Mouse (Mus musculus): Measurements from ENCODE around the gene Wdr24. TPM values are rescaled to one million over a fixed set of nuclear protein-coding genes. Genes with fewer than 3 reads are reported as not detected.

Gene Wdr24
- polyA plus RNA-seq, 1 experiment, result not detected

DNA sequence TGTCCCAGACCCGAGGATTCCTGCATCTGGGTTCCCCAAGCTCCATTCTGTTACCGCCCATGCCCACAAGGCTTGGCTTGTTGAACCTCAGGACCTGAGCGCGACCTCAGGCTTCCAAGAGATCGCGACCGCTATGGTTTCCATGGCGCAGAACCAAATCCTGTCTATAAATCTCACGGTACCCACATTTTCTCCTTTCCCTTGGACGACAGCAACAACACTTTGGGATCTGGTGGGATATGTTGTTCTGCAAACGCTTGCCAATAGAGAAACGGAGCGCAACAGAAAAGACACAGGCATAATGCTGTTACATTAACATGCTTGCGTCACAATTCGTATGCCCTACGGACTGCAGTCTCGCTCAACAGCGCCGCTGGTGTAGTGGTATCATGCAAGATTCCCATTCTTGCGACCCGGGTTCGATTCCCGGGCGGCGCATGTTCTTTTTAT is 51.3 kb downstream of the Wdr24 start, which contains the start of gene Mettl26:
TSS of gene Mettl26 (plus strand) at position 354 of the 450 bp plus-strand sequence.
- H3K4me3 ChIP-seq (ENCODE audit: insufficient read depth, low read depth, low read length), result peak within 1 kb of the TSS; percentile 87
- peaks cover 28% of the 10 kb centered on the region for H3K4me1 ChIP-seq (ENCODE audit: control insufficient read depth, insufficient read depth, low read length)
- H3K27ac ChIP-seq (ENCODE audit: insufficient read depth, low read depth, low read length), result peak within 1 kb of the TSS; percentile 96
- WGBS, result under 1% methylated on average over 25 of the region's 25 CpGs
- no peak for TF ChIP-seq CTCF (IDR thresholded peaks at IDR 0.05; ENCODE audit: insufficient read depth, low read depth, low read length)
- TF ChIP-seq POLR2A (IDR thresholded peaks at IDR 0.05; ENCODE audit: insufficient read depth, low read depth, low read length), result no peak

DNA sequence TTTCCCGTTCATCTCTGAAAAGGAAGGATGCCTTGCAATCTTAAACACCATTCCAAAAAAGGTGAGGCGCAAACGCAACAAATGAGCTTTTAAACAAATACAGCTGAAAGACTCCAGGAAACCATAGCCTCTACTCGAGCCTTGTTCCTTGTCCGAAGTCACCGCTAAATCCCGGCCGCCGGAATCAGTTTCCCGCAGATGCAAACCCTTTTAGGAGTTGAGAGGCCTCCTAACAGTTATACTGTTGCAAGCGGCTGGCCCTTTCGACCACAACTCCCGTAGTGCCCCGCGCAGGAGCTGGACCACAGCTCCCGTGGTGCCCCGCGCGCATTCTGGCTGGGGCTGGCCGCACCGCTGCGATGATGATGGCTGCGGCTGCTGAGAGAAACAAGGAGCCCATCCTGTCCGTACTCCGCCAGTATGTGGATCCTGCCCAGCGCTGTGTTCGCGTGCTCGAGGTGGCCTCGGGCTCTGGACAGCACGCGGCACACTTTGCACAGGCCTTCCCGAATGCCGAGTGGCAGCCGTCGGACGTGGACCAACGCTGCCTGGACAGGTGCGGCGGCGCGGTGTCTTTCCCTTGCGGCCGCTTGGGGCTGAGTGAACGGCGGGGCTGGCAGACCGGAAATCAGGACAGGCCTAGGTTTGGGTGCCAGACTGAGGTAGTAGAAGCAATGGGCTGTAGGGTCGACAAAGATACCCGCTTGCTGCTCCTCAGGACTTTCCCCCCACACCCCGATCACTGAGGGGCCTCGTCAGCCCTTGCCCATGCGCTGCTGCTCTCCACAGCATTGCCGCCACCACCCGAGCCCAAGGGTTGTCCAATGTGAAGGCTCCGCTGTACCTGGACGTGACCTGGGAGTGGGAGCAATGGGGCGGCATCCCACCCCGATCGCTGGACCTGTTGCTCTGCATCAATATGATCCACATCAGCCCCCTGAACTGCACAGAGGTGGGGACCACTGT is 52.0 kb downstream of the Wdr24 start:
- H3K4me1 ChIP-seq (ENCODE audit: control insufficient read depth, insufficient read depth, low read length), result peaks cover 30% of the 10 kb centered on the region
- peak overlapping the region; percentile 87 for H3K4me3 ChIP-seq (ENCODE audit: insufficient read depth, low read depth, low read length)
- peak overlapping the region; percentile 96 for H3K27ac ChIP-seq (ENCODE audit: insufficient read depth, low read depth, low read length)
- under 1% methylated on average over 59 of the region's 59 CpGs for WGBS
- peak; percentile 84 for TF ChIP-seq POLR2A (IDR thresholded peaks at IDR 0.05; ENCODE audit: insufficient read depth, low read depth, low read length)
- peak; percentile 32; the same call in 1 of the 2 replicates for TF ChIP-seq CTCF (IDR thresholded peaks at IDR 0.05; ENCODE audit: insufficient read depth, low read depth, low read length)

DNA sequence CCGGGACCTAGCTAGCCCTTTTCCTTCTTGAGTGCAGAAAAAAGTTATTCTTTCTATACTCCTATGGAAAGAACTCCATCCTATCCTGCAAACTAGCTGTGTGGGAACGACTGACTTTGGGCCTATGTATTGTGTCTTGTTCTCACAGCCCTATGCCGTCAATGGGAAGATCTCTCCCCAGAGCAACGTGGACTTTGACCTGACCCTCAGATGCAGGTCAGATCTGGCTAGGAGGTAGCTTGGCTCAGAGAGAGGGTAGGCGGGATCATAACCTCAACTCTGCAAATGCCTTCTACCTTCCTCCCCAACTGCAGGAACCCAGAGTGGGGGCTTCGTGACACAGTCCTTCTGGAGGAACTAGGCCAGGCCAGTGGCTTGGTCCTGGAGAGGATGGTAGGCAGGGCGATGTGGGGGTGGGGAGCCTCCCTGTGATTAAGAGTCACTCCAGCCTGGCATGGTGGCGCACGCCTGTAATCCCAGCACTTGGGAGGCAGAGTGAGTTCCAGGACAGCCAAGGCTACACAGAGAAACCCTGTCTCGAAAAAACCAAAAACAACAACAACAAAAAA is 53.0 kb downstream of the Wdr24 start:
- H3K4me3 ChIP-seq (ENCODE audit: insufficient read depth, low read depth, low read length), result peak overlapping the region; percentile 87
- 67% methylated on average over 10 of the region's 10 CpGs for WGBS
- TF ChIP-seq CTCF (IDR thresholded peaks at IDR 0.05; ENCODE audit: insufficient read depth, low read depth, low read length), result no peak
- no peak for TF ChIP-seq POLR2A (IDR thresholded peaks at IDR 0.05; ENCODE audit: insufficient read depth, low read depth, low read length)

DNA sequence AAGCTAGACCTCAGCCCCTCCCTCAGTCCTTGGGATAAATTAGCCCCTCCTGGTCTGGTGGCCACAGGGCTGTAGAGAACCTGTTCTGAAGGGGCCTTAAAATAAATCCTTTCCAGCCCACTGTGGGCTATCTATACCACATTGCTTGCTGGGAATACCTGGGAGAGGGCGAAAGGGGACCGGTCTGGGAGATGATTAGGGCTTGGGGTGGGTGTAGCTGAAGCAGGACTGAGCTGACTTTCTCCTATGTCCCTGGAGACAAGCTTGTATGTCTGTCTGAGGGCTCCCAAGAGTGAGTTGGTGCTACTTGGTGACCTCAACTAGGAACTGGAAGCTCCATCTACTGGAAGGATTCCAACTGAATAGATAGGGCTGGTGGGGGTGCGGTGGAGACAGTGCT is 53.6 kb downstream of the Wdr24 start:
- no peak overlapping the region for H3K27ac ChIP-seq (ENCODE audit: insufficient read depth, low read depth, low read length)
- no peak overlapping the region for H3K4me3 ChIP-seq (ENCODE audit: insufficient read depth, low read depth, low read length)
- 90% methylated on average over 3 of the region's 3 CpGs for WGBS
- TF ChIP-seq CTCF (IDR thresholded peaks at IDR 0.05; ENCODE audit: insufficient read depth, low read depth, low read length) (no peak), POLR2A (IDR thresholded peaks at IDR 0.05; ENCODE audit: insufficient read depth, low read depth, low read length) (no peak)
- H3K4me1 ChIP-seq (ENCODE audit: control insufficient read depth, insufficient read depth, low read length), result peaks cover 30% of the 10 kb centered on the region

More for the DNA sequence above, 53.0 kb downstream of the Wdr24 start:
- Histone ChIP-seq H3K27ac (ENCODE audit: insufficient read depth, low read depth, low read length) (no peak overlapping the region), H3K4me1 (ENCODE audit: control insufficient read depth, insufficient read depth, low read length) (peaks cover 30% of the 10 kb centered on the region)

DNA sequence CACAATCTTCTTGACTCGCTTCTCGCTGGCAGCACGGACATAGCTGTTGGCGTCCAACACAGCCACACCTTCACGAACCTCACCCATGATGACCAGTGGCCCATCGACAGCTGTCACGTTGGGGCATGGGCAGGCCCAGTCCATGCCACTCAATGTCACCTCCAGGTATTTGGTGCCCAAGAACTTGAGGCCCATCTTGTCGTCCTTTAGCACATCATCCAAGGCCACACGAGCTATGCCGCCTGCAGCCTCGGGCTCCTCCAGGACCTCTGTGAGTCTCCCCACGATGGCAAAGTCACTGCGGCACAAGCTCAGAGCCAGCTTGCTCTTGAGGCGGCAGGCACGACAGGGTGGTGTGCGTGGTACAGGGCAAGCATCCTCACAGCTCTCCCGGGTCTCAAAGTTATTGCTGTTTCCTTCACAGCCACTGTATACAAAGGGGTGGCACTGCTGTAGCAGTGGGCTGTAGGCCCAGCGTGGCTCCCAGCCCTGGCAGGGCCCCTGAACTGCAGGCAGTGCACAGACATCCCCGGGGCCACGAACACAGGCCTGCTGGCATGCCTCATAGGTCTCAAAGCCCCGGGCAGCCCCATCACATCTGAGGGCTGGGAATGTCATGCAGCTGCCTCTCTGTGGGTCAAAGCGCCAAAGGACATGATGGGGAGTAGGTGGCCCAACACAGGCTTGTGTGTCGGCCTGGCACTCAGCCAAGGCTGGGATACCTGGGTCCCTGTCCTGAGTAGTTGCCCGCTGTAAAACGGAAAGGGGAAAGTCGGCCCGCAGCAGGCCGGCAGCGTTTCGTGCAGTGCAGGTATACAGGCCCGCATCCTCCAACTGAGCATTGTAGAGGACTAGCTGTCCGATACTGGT is 54.5 kb downstream of the Wdr24 start:
- TF ChIP-seq CTCF (IDR thresholded peaks at IDR 0.05; ENCODE audit: insufficient read depth, low read depth, low read length), result no peak
- no peak for TF ChIP-seq POLR2A (IDR thresholded peaks at IDR 0.05; ENCODE audit: insufficient read depth, low read depth, low read length)
- no peak overlapping the region for H3K27ac ChIP-seq (ENCODE audit: insufficient read depth, low read depth, low read length)
- H3K4me3 ChIP-seq (ENCODE audit: insufficient read depth, low read depth, low read length), result no peak overlapping the region
- peaks cover 30% of the 10 kb centered on the region for H3K4me1 ChIP-seq (ENCODE audit: control insufficient read depth, insufficient read depth, low read length)
- 89% methylated on average over 32 of the region's 32 CpGs for WGBS

Other genes with a start within 250 kb of the Wdr24 start
- not detected in 2 replicates for gene Lmf1, start 244.5 kb upstream of the Wdr24 start, polyA plus RNA-seq (2012; ENCODE audit: insufficient read depth, insufficient read length, low replicate concordance, missing spikeins)
- gene Gng13, start 106.5 kb upstream of the Wdr24 start, polyA plus RNA-seq (2012; ENCODE audit: insufficient read depth, insufficient read length, low replicate concordance, missing spikeins), result not detected in 2 replicates
- not detected in 2 replicates for gene Chtf18, start 96.2 kb upstream of the Wdr24 start, polyA plus RNA-seq (2012; ENCODE audit: insufficient read depth, insufficient read length, low replicate concordance, missing spikeins)
- not detected in 2 replicates for gene Rpusd1, start 96.0 kb upstream of the Wdr24 start, polyA plus RNA-seq (2012; ENCODE audit: insufficient read depth, insufficient read length, low replicate concordance, missing spikeins)
- not detected in 2 replicates for gene Mslnl, start 87.6 kb upstream of the Wdr24 start, polyA plus RNA-seq (2012; ENCODE audit: insufficient read depth, insufficient read length, low replicate concordance, missing spikeins)
- not detected in 2 replicates for gene Msln, start 69.2 kb upstream of the Wdr24 start, polyA plus RNA-seq (2012; ENCODE audit: insufficient read depth, insufficient read length, low replicate concordance, missing spikeins)
- not detected in 2 replicates for gene Narfl, start 49.9 kb upstream of the Wdr24 start, polyA plus RNA-seq (2012; ENCODE audit: insufficient read depth, insufficient read length, low replicate concordance, missing spikeins)
- not detected in 2 replicates for gene Haghl, start 38.0 kb upstream of the Wdr24 start, polyA plus RNA-seq (2012; ENCODE audit: insufficient read depth, insufficient read length, low replicate concordance, missing spikeins)
- gene Ccdc78, start 37.0 kb upstream of the Wdr24 start, polyA plus RNA-seq (2012; ENCODE audit: insufficient read depth, insufficient read length, low replicate concordance, missing spikeins), result not detected in 2 replicates
- gene Fam173a, start 30.7 kb upstream of the Wdr24 start, polyA plus RNA-seq (2012; ENCODE audit: insufficient read depth, insufficient read length, low replicate concordance, missing spikeins), result not detected in 2 replicates
- not detected in 2 replicates for gene AC134908.4, start 28.0 kb upstream of the Wdr24 start, polyA plus RNA-seq (2012; ENCODE audit: insufficient read depth, insufficient read length, low replicate concordance, missing spikeins)
- not detected in 2 replicates for gene Metrn, start 26.5 kb upstream of the Wdr24 start, polyA plus RNA-seq (2012; ENCODE audit: insufficient read depth, insufficient read length, low replicate concordance, missing spikeins)
- gene Fbxl16, start 14.5 kb upstream of the Wdr24 start, polyA plus RNA-seq (2012; ENCODE audit: insufficient read depth, insufficient read length, low replicate concordance, missing spikeins), result not detected in 2 replicates
- gene Jmjd8, start 5.2 kb downstream of the Wdr24 start, polyA plus RNA-seq (2012; ENCODE audit: insufficient read depth, insufficient read length, low replicate concordance, missing spikeins), result not detected in 2 replicates
- gene Stub1, start 9.8 kb downstream of the Wdr24 start, polyA plus RNA-seq (2012; ENCODE audit: insufficient read depth, insufficient read length, low replicate concordance, missing spikeins), result not detected in 2 replicates
- not detected in 2 replicates for gene Rhbdl1, start 13.7 kb downstream of the Wdr24 start, polyA plus RNA-seq (2012; ENCODE audit: insufficient read depth, insufficient read length, low replicate concordance, missing spikeins)
- not detected in 2 replicates for gene Gm20683, start 18.1 kb downstream of the Wdr24 start, polyA plus RNA-seq (2012; ENCODE audit: insufficient read depth, insufficient read length, low replicate concordance, missing spikeins)
- gene Rhot2, start 21.2 kb downstream of the Wdr24 start, polyA plus RNA-seq (2012; ENCODE audit: insufficient read depth, insufficient read length, low replicate concordance, missing spikeins), result not detected in 2 replicates
- gene Wdr90, start 37.9 kb downstream of the Wdr24 start, polyA plus RNA-seq (2012; ENCODE audit: insufficient read depth, insufficient read length, low replicate concordance, missing spikeins), result not detected in 2 replicates
- gene Mcrip2, start 45.1 kb downstream of the Wdr24 start, polyA plus RNA-seq (2012; ENCODE audit: insufficient read depth, insufficient read length, low replicate concordance, missing spikeins), result not detected in 2 replicates
- not detected in 2 replicates for gene Mettl26, start 51.4 kb downstream of the Wdr24 start, polyA plus RNA-seq (2012; ENCODE audit: insufficient read depth, insufficient read length, low replicate concordance, missing spikeins)
- gene Wfikkn1, start 57.2 kb downstream of the Wdr24 start, polyA plus RNA-seq (2012; ENCODE audit: insufficient read depth, insufficient read length, low replicate concordance, missing spikeins), result not detected in 2 replicates
- gene Rab40c, start 96.1 kb downstream of the Wdr24 start, polyA plus RNA-seq (2012; ENCODE audit: insufficient read depth, insufficient read length, low replicate concordance, missing spikeins), result not detected in 2 replicates
- not detected in 2 replicates for gene Pigq, start 121.3 kb downstream of the Wdr24 start, polyA plus RNA-seq (2012; ENCODE audit: insufficient read depth, insufficient read length, low replicate concordance, missing spikeins)
- not detected in 2 replicates for gene Nhlrc4, start 121.3 kb downstream of the Wdr24 start, polyA plus RNA-seq (2012; ENCODE audit: insufficient read depth, insufficient read length, low replicate concordance, missing spikeins)
- not detected in 2 replicates for gene A930017K11Rik, start 128.9 kb downstream of the Wdr24 start, polyA plus RNA-seq (2012; ENCODE audit: insufficient read depth, insufficient read length, low replicate concordance, missing spikeins)
- gene Capn15, start 162.2 kb downstream of the Wdr24 start, polyA plus RNA-seq (2012; ENCODE audit: insufficient read depth, insufficient read length, low replicate concordance, missing spikeins), result not detected in 2 replicates
- gene Rab11fip3, start 245.9 kb downstream of the Wdr24 start, polyA plus RNA-seq (2012; ENCODE audit: insufficient read depth, insufficient read length, low replicate concordance, missing spikeins), result not detected in 2 replicates